Mouse (Mus musculus): ENCODE results near the gene Bak1. TPM values are rescaled to one million over a fixed set of nuclear protein-coding genes. Genes with fewer than 3 reads are reported as not detected.

The Bak1 gene
- polyA plus RNA-seq, 1 experiment = not detected

GRCm38 (mm10) chr17:27004903-27005485, 23.8 kb downstream of the Bak1 start:
- TF ChIP-seq POLR2A (IDR thresholded peaks at IDR 0.05; ENCODE audit: insufficient read depth, low read depth, low read length) = no peak
- no peak for TF ChIP-seq CTCF (IDR thresholded peaks at IDR 0.05; ENCODE audit: insufficient read depth, low read depth, low read length)
- no peak overlapping the region for H3K4me3 ChIP-seq (ENCODE audit: insufficient read depth, low read depth, low read length)
- peak overlapping the region; percentile 23; the same call in 1 of the 2 replicates for H3K27ac ChIP-seq (ENCODE audit: insufficient read depth, low read depth, low read length)
- WGBS = 61% methylated on average over 19 of the region's 19 CpGs
- peaks cover 28% of the 10 kb centered on the region for H3K4me1 ChIP-seq (ENCODE audit: control insufficient read depth, insufficient read depth, low read length)

- peaks cover 32% of the 10 kb centered on the region for H3K4me1 ChIP-seq (ENCODE audit: control insufficient read depth, insufficient read depth, low read length)
- no peak overlapping the region for H3K27ac ChIP-seq (ENCODE audit: insufficient read depth, low read depth, low read length)
- no peak overlapping the region for H3K4me3 ChIP-seq (ENCODE audit: insufficient read depth, low read depth, low read length)
- TF ChIP-seq POLR2A (IDR thresholded peaks at IDR 0.05; ENCODE audit: insufficient read depth, low read depth, low read length) (no peak), CTCF (IDR thresholded peaks at IDR 0.05; ENCODE audit: insufficient read depth, low read depth, low read length) (peak; percentile 37; the same call in 1 of the 2 replicates)
- 47% methylated on average over 9 of the region's 9 CpGs for WGBS
Observed at GRCm38 (mm10) chr17:27004431-27004830, 24.4 kb downstream of the Bak1 start.

GRCm38 (mm10) chr17:27001889-27002288, 26.9 kb downstream of the Bak1 start:
- WGBS = 64% methylated on average over 6 of the region's 6 CpGs
- peaks cover 32% of the 10 kb centered on the region for H3K4me1 ChIP-seq (ENCODE audit: control insufficient read depth, insufficient read depth, low read length)
- TF ChIP-seq POLR2A (IDR thresholded peaks at IDR 0.05; ENCODE audit: insufficient read depth, low read depth, low read length) (no peak), CTCF (IDR thresholded peaks at IDR 0.05; ENCODE audit: insufficient read depth, low read depth, low read length) (no peak)
- no peak overlapping the region for H3K27ac ChIP-seq (ENCODE audit: insufficient read depth, low read depth, low read length)
- H3K4me3 ChIP-seq (ENCODE audit: insufficient read depth, low read depth, low read length) = no peak overlapping the region

- whole genome bisulfite sequencing = 74% methylated on average over 7 of the region's 7 CpGs
- Histone ChIP-seq H3K4me1 (ENCODE audit: control insufficient read depth, insufficient read depth, low read length) (peaks cover 35% of the 10 kb centered on the region), H3K4me3 (ENCODE audit: insufficient read depth, low read depth, low read length) (no peak overlapping the region), H3K27ac (ENCODE audit: insufficient read depth, low read depth, low read length) (0 out of 2 replicates have a peak overlapping the region, but pooled peaks have one; percentile 87)
- TF ChIP-seq CTCF (IDR thresholded peaks at IDR 0.05; ENCODE audit: insufficient read depth, low read depth, low read length) (no peak), POLR2A (IDR thresholded peaks at IDR 0.05; ENCODE audit: insufficient read depth, low read depth, low read length) (no peak)
Observed at GRCm38 (mm10) chr17:27001151-27001550, 27.7 kb downstream of the Bak1 start.

- peak overlapping the region; percentile 92 for H3K27ac ChIP-seq (ENCODE audit: insufficient read depth, low read depth, low read length)
- H3K4me1 ChIP-seq (ENCODE audit: control insufficient read depth, insufficient read depth, low read length) = peaks cover 38% of the 10 kb centered on the region
- TF ChIP-seq POLR2A (IDR thresholded peaks at IDR 0.05; ENCODE audit: insufficient read depth, low read depth, low read length) (no peak), CTCF (IDR thresholded peaks at IDR 0.05; ENCODE audit: insufficient read depth, low read depth, low read length) (no peak)
- 25% methylated on average over 12 of the region's 12 CpGs for WGBS
- peak overlapping the region; percentile 9 for H3K4me3 ChIP-seq (ENCODE audit: insufficient read depth, low read depth, low read length)
Observed at GRCm38 (mm10) chr17:26999996-27000395, 28.8 kb downstream of the Bak1 start.

- Histone ChIP-seq H3K4me3 (ENCODE audit: insufficient read depth, low read depth, low read length) (no peak overlapping the region), H3K27ac (ENCODE audit: insufficient read depth, low read depth, low read length) (no peak overlapping the region), H3K4me1 (ENCODE audit: control insufficient read depth, insufficient read depth, low read length) (peaks cover 32% of the 10 kb centered on the region)
- TF ChIP-seq CTCF (IDR thresholded peaks at IDR 0.05; ENCODE audit: insufficient read depth, low read depth, low read length) = no peak
- no peak for TF ChIP-seq POLR2A (IDR thresholded peaks at IDR 0.05; ENCODE audit: insufficient read depth, low read depth, low read length)
- WGBS = 92% methylated on average over 15 of the region's 15 CpGs
Observed at GRCm38 (mm10) chr17:26998283-26998682, 30.5 kb downstream of the Bak1 start.

- Histone ChIP-seq H3K4me1 (ENCODE audit: control insufficient read depth, insufficient read depth, low read length) (peaks cover 32% of the 10 kb centered on the region), H3K27ac (ENCODE audit: insufficient read depth, low read depth, low read length) (no peak overlapping the region), H3K4me3 (ENCODE audit: insufficient read depth, low read depth, low read length) (no peak overlapping the region)
- WGBS = 79% methylated on average over 4 of the region's 4 CpGs
- TF ChIP-seq CTCF (IDR thresholded peaks at IDR 0.05; ENCODE audit: insufficient read depth, low read depth, low read length) = no peak
- no peak for TF ChIP-seq POLR2A (IDR thresholded peaks at IDR 0.05; ENCODE audit: insufficient read depth, low read depth, low read length)
Observed at GRCm38 (mm10) chr17:26997661-26998060, 31.1 kb downstream of the Bak1 start.

GRCm38 (mm10) chr17:26995562-26995961, 33.2 kb downstream of the Bak1 start:
- TF ChIP-seq CTCF (IDR thresholded peaks at IDR 0.05; ENCODE audit: insufficient read depth, low read depth, low read length) (no peak), POLR2A (IDR thresholded peaks at IDR 0.05; ENCODE audit: insufficient read depth, low read depth, low read length) (no peak)
- Histone ChIP-seq H3K27ac (ENCODE audit: insufficient read depth, low read depth, low read length) (no peak overlapping the region), H3K4me3 (ENCODE audit: insufficient read depth, low read depth, low read length) (no peak overlapping the region), H3K4me1 (ENCODE audit: control insufficient read depth, insufficient read depth, low read length) (peaks cover 25% of the 10 kb centered on the region)
- WGBS = 55% methylated on average over 8 of the region's 8 CpGs

- H3K27ac ChIP-seq (ENCODE audit: insufficient read depth, low read depth, low read length) = 0 out of 2 replicates have a peak overlapping the region, but pooled peaks have one; percentile 1
- H3K4me3 ChIP-seq (ENCODE audit: insufficient read depth, low read depth, low read length) = no peak overlapping the region
- TF ChIP-seq CTCF (IDR thresholded peaks at IDR 0.05; ENCODE audit: insufficient read depth, low read depth, low read length) (no peak), POLR2A (IDR thresholded peaks at IDR 0.05; ENCODE audit: insufficient read depth, low read depth, low read length) (no peak)
- 82% methylated on average over 6 of the region's 6 CpGs for WGBS
- H3K4me1 ChIP-seq (ENCODE audit: control insufficient read depth, insufficient read depth, low read length) = peaks cover 20% of the 10 kb centered on the region
Observed at GRCm38 (mm10) chr17:26995006-26995405, 33.8 kb downstream of the Bak1 start.
